Mouse (Mus musculus) thymus, postnatal 36 days (tissue): ENCODE data around the gene Siva1.
A peak's percentile ranks its signal among the peaks of the same experiment; 100 is the strongest.

Experiments used
- DNase-seq, 2 experiments: peaks; one replicate each; pipeline ENCODE4 v3.0.0; 2022; ENCODE audit warnings: mixed read lengths in 2 of 2

Gene Siva1

DNA sequence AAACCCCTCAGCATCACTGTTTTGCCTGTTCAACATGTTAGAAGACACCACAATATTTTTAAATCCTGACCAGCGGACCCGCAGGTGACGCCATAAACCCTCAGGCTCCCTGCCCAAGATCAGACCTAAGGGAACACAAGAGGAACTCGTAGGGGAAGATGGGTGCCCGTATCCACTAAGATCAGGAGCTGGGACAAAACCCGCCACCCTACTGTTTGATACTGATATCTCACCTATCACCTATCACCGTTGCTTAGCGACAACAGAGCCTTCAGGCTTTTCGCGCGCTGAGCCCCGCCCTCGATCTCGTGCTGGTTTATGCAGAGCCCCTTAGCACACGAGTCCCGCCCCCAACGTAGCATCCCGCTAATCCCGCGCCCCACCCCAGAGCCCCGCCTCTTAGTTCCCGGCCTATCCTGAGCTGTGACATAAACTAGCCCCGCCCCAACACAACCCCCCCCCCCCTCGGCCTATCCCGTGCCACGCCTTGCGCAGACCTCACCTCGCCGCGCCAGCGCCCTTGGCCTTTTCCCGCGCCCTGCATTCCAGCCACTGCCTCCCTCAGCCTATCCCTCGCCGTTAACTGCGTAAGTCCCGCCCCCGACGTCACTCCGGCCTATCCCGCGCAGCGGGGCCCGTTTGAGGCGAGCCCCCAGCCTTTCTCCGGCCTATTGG lies at the start of gene Siva1:
Gene Siva1, plus strand, starts transcription at position 500 of the 675 bp plus-strand sequence.
- DNase-seq: peak; percentile 96 to 99

DNA sequence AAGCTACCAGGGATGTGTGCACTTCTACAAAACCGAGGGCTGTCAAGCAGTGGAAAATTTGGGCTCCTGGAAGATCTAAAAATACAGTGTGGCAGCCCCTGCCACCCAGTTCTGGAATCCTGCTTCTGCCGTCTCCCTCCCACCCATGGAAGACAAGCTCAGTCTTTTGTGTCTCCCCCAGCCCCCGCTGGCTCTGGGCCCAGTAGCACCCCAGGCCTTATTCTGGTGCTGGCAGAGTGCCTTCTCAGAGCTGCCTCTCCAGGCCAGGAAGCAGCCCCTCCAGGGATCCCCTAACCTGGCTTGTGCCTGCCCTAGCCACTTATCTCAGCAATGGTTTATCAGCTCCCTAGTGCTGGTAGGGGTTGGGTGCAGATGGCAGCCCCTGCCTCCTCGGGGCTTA lies 49.5 kb upstream of the Siva1 start:
- DNase-seq: no peak

DNA sequence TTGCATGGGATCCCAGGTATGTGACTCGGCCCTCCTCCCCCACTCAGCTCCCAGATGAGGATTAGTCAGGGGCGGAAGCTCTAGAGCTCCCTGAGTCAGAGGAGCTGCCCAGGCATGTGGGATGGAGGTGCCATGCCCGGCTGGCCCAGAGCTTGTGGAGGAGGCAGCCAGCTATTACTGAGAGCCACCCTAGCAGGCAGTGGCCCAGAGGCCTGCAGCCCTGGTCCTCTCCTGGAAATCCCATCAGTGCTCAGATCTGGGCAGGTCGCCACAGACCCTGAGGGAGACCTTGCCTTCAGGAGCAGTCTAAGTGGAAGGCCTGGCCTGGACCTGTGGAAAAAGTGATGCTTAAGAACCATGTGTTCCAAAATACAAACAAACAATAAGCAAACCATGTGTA lies 48.9 kb upstream of the Siva1 start:
- no peak for DNase-seq

DNA sequence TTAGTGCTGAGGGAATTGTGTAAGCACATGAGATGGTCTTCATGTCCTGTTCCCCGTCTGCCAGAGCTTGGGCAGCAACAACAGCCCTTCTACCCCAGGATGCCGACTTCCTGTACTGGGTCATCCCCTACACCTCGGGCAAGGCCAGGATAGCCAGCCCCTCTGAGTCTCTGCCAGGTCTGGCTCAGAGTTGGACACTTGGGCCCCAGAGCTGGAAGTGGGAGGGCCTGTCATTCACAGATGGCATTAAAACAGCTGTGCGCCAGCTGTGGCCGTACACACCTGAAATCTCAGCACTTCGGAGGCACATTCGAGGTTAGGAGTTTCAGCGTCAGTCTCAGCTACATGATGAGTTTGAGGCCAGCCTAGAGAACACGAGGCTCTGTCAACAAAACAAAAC lies 48.0 kb upstream of the Siva1 start:
- no peak for DNase-seq

DNA sequence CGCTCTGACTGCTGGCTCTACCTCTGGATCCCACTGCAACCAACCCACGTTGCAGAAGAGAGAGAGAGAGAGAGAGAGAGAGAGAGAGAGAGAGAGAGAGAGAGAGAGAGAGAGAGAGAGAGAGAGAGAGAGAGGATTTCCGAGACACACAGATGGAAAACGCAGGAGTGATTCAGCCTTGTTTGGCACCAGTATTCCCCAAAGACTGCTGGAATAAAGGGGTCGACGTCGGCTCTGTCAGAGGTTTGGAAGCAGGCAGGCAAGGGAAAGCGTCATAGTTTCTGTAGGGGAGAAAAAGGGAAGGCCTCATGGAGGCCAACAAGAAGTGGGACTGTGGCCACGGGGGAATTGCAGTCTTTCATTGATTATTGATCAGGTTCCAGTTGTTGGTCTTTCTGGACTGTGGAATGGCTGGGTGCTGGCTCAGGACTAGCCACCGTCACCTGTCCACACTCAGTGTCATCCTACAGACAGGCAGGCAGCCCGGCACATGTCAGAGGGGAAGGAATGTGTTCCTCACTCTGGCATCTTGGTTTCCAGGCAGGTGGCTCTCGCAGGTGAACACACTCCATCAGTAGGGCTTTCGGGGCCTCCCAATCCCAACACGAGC lies 47.5 kb upstream of the Siva1 start:
- no peak for DNase-seq

DNA sequence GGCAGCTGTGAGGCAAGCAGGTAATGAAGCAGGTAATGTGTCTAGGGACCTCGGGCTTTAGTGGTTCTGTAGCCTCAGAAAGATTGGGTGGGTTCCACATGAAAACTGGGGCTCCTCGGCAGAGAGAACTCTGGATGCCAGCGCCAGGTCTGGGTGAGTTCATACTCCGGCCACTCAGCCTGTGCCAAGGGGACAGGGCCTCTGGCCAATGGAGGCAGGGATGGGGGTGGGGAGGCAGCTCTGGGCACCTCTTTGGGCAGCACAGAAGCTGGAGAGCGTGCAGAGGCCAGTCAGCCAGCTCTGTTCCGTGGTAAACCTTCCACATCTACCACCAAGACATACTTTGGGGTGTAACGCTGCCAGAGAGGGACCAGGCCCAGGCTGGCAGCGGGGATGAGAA lies 46.9 kb upstream of the Siva1 start:
- DNase-seq: no peak

DNA sequence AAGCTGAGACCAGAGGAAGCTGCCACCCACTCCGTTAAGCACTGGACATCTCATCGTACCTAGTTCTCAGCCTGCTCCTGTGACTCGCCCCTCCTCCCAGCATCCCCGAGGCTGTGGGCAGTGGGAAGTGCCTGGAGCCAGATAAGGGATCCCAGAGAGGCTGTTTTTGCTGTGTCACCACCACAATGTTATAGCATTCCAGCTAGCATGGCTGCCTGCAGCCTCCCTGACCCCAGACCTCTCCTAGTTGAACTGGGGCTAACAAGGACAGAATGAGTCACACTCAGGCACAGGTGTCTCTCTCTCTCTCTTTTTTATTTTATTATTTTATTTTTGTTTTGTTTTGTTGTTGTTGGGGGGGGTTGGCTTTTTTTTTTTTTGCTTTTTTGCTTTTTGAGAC lies 45.3 kb upstream of the Siva1 start:
- DNase-seq: no peak

DNA sequence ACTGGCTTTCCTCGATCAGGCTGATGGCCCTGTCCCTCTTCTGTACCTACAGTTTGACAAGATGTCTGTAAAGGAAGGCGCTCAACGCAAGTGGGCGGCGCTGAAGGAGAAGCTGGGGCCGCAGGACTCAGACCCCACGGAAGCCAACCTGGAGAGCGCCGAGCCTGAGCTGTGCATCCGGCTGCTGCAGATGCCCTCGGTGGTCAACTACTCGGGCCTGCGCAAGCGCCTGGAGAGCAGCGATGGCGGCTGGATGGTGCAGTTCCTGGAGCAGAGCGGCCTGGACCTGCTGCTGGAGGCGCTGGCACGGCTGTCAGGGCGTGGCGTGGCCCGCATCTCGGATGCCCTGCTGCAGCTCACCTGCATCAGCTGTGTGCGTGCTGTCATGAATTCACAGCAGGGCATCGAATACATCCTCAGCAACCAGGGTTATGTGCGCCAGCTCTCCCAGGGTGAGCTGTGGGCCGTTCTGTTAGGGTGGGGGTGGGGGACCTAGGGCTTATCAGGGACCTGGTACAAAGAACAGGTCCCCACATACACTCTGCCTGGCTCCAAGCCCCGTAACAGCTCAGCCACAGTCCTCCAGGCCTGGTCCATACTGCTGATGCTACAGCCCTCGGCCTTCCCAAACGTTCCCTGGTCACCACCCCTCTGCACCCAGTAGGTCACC lies 44.4 kb upstream of the Siva1 start:
- no peak for DNase-seq

DNA sequence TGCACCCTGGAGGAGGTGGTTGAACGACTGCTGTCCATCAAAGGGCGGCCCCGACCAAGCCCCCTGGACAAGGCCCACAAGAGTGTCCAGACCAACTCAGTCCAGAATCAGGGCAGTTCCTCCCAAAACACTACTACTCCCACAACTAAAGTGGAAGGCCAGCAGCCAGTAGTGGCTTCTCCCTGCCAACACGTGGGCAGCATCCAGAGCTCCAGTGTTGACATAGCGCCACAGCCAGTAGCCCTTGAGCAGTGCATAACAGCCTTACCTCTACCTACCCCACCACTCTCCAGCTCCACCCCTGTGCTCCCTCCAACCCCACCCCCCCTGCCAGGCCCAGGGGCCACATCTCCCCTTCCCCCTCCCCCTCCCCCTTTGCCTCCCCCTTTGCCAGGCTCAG lies 40.5 kb upstream of the Siva1 start:
- no peak for DNase-seq

DNA sequence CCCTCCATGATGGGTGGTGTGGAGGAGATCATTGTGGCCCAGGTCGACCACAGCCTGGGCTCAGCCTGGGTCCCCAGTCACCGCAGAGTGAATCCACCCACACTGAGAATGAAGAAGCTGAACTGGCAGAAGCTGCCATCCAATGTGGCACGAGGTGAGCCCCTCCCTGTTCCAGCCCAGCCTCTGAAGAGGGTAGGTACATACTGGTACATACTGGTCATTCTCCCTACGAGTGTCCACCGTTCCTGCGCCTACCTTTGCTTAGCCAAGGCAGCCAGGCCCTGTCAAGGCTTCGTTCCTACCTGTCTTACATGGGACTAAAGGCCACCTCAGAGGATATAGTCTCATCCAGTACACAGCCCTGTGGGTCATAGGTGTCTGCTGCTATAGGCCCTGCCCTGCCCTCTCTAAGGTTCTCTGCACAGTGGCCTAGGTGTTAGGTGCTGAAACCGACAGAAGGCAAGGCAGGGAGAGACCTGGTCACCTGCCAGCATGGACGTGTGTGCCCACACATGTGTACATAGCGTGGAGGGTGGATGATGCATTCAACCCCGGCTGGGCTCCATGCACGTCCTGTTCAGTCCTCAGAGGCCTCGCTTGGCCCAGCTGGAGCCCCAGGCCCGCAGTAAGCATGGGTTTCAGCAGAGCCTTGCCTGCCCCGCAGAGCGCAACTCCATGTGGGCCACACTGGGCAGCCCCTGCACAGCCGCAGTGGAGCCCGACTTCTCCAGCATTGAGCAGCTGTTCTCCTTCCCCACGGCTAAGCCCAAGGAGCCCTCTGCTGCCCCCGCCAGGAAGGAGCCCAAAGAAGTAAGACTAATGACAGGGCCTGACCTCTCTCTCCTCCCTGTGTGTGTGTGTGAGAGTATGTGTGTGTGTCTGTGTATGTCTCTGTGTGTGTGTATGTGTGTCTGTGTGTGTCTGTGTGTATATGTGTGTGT lies 39.5 kb upstream of the Siva1 start:
- DNase-seq: peak; percentile 33 to 43

DNA sequence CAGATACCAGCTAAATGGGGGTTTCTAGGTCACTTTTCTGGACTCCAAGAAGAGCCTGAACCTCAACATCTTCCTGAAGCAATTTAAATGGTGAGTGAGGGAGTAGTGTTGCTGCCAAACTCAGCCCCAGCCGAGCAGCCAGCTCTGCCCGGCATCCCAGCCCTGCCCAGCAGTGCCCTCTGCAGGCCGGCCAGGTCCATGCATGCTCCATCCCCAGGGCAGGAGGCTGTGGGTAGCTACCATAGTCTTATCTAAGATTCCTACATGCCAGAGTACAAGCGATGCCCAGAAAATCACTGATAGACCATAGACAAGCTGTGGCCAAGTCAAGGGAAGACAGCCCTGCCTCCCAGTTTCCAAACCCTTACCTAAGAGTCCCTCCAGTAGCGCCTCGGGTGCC lies 38.7 kb upstream of the Siva1 start:
- DNase-seq: peak; percentile 70 to 71

DNA sequence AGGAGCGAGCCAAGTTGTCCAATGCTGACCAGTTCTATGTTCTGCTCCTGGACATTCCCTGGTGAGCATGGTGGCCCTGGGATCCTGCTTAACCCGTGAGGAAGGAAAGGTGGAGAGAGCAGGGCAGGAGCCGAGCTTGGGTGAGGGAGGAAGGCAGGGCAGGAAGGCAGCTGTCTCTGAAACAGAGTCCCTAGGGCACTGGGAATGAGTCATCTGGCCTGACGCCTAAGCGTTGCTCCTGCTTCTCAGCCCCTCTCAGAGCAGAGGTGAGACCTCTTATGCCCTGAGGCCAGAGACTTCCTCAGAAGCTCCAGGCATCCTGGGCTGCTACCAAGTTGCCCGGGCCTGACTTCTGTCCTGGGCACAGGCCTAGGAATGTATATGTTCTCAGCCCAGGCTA lies 37.5 kb upstream of the Siva1 start:
- DNase-seq: no peak

DNA sequence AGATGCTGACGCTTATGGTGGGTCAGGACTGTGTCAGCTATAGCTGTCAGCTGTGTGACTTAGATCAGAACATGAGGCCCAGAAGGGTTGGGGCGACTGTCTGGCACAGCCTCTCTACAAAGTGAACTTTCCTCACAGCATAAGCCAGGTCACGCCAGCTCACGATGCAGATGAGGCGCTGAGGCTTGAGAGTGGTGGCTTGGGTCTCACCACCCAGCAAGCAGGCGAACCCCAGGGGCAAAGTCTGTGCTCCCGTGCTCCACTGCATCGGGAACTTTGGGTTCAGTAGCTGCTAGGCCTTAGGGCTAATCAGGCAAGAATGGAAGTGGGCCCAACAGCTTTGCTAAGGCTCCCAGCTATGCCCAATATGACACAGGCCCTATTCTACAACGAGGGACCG lies 35.4 kb upstream of the Siva1 start:
- no peak for DNase-seq

DNA sequence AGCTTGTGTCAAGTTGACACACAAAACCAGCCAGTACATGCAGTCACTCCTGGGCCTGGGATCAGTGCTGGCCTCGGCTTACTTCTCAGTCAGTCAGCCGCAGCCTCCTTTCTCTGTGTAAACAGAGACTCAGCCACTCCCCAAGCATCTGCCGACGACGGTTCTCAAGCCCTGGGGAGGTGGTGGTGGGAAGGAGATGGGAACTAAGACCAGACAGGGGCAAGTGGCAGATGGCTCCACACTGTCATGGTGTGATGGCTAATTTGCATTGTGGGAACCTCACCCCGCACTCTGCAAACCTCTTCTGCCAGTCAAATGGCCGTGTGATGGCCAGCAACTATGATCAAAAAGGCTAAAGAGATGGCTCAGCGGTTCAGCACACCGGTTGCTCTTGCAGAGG lies 27.8 kb upstream of the Siva1 start:
- no peak for DNase-seq

DNA sequence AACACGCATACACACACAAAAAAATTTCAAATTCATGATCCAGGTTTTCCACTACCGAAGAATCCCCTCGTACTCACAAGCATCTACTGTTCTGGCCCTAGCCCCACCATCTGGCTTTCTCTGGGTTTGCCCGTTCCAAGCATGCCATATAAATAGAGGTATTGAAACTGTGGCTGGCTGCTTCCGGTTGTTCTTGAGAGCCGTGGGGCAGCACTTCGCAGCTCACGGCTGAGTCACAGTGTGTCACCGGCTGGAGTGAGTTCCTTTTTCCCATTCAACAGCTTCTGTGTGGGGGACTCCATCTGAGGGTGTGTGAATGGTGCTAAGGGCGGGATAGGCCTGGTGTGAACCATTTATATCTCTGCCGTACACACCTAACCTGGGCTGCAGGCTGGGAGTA lies 27.3 kb upstream of the Siva1 start:
- DNase-seq: peak; percentile 34 to 35

DNA sequence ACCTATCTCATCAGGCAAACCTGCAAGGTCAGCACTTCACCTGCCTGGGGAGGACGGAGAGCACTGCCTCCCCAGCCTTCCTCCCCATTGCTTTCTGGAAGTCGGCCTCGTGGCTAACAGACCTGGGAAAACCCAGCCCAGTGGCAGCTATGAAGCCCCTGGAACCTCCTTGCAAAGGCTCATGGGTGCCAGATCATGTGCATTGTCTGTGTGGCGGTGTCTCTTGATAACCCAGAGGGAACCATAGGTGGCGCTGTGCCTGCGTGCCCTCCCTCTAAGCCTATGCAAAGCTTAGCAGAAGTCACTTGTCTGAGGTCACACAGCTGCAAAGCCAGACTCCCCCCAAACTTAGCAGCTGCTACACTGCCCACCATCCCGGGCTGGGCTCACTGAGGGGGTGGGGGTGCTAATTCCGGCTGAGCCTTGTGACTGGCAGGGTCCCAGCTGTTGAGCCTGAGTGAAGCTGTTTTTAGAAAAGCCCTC lies 26.5 kb upstream of the Siva1 start:
- DNase-seq: peak; percentile 83 to 87

DNA sequence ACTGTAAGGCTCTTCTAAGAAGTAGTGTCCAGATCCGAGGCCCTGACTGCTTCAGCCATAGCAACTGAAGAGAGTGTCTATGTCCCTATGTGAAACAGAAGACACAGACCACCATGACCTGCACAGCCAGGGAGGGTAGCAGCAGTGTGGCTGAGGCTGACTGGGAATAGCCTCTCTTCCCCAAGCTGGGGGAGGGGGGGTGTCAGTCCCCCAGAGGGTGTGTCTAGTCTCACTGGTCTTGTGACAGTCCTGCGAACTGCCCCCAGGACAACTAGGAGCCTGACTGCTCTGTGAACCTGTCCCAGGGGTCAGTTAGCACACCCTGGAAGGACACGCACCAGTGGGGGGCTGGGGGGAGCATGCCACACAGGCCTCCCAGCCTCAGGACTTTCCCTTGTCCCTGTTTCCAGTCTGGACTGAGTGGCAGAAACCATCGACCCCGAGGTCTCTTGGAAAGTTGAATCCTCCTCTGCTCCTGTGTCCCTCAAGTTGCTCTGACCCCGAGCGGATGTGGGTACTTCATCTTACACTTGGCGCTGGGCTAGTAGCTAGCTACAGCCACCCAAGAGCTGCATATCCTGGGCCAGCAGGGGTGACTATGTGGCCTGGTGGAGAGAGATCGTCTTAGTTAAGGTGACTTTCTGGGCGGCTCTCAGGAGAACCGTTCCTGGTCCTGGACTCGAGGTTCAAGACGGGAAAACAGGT lies 25.3 kb upstream of the Siva1 start:
- DNase-seq: peak; percentile 13 to 57

DNA sequence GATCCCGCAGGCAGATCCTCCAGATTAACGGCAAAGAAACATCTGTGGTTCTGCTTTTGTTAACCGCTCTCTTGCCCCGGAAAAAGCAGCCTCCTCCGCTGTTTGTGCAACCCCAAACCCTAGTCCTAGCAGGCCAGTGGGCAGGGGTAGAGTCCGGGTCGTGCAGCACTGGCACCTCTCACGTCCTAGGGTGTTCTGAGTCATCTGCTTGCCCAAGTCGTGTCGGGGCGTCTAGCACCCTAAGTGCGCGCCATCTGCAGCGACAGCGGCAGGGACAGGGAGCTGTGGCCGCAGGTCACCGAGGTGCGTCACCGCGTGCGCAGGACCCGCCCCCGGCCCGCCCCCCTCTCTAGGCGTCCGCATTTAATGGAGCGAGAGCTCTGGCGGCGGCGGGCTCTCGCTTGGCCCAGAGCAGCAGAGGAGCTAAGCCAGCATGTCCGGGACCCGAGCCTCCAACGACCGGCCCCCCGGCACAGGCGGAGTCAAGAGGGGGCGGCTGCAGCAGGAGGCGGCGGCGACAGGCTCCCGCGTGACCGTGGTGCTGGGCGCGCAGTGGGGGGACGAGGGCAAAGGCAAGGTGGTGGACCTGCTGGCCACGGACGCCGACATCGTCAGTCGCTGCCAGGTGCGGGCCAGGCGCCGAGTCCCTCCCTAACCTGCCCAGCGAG lies 24.7 kb upstream of the Siva1 start, which contains the start of gene Adssl1:
Gene Adssl1, plus strand, starts transcription at position 360 of the 668 bp plus-strand sequence.
- peak; percentile 54 to 61 for DNase-seq

DNA sequence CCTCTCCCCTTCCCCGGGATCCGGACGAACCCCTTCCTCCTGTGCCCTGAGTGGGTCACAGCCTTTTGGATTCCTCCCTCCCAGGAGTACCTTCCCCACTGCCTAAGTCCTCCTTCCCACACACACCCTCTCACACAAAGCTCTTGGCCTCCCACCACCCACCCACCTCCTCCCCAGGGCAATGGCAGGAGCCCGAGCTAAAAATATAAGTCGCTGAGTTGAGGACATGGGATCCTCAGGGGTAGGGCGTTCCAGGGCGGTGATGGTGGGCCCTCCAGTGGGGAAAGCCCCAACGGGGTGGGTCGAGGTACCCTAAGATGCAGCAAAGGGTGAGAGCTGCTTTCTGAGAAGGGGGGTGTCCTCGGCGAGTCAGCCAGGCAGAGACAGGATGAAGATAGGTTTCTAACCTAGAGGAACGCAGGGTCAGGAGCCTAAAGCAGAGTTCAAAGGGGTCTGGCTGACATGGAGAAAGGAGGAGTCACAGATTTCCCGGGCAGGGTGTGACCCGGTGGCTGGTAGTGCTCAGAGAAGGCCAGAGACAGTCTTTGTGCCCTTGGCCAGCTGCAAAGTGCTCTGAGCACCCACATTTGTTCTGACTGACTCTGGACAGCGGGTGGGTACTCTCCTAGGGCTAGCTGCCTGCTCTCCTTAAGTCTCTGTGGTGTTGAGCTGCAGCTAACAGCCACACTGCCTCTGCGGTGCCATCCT lies 24.0 kb upstream of the Siva1 start:
- peak in 1 of 2 experiments; percentile 42 for DNase-seq

DNA sequence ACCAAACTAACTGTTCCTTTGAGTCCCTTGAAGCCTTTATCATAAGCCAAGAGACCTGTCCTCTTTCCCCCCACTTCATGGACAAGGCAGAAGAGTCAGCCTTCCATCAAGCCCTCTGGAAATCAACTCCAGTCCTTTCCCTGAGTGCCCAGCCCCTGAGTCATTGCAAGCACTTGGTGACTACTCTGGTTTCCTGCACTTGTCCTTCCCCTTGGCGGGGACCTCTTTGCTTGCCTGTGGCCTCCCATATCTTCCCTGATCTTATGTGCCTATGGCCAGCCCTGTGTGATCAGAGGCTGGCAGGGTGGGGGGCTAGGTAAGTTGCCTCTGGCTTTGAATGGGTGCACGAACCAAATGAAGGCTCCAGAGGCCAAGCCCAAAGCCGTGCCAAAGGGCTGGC lies 22.6 kb upstream of the Siva1 start:
- no peak for DNase-seq

DNA sequence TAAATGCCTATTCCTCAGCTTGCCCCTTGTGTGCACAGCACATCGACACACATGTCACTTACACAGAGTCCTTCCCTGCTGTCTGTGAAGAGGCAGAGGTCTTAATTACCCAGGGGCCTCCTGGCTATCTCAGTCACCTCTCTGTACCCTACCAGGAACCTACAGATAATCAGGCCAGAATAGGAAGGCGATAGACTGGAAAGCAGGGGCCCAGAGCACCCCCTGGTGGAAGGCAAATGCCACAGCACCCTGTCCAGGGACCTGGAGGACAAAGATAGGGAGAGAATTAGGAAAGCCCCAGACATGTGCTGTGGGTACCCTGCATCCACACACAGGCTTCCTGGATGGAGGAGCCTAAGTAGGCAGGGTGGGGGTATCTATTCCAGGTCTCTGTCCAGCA lies 20.7 kb upstream of the Siva1 start:
- DNase-seq: peak; percentile 57 to 65
